Mouse (Mus musculus): ENCODE results near the gene Snx8. TPM values are rescaled to one million over a fixed set of nuclear protein-coding genes. Genes with fewer than 3 reads are reported as not detected.

The Snx8 gene
- polyA plus RNA-seq, 1 experiment = 136 TPM

GRCm38 (mm10) chr5:140387816-140388510 is 1.1 kb downstream of the Snx8 start:
- H3K4me1 ChIP-seq (ENCODE audit: control insufficient read depth, insufficient read depth, low read length) = peaks cover 62% of the 10 kb centered on the region
- no peak for TF ChIP-seq POLR2A (IDR thresholded peaks at IDR 0.05; ENCODE audit: borderline replicate concordance, low read depth, low read length)
- TF ChIP-seq CTCF (IDR thresholded peaks at IDR 0.05; ENCODE audit: low read depth, low read length) = no peak
- peak overlapping the region; percentile 91 for H3K4me3 ChIP-seq (ENCODE audit: insufficient read depth, low read length)
- peak overlapping the region; percentile 77 for H3K27ac ChIP-seq (ENCODE audit: insufficient read depth, low read depth, low read length)

- TF ChIP-seq CTCF (IDR thresholded peaks at IDR 0.05; ENCODE audit: low read depth, low read length) (no peak), POLR2A (IDR thresholded peaks at IDR 0.05; ENCODE audit: borderline replicate concordance, low read depth, low read length) (no peak)
- Histone ChIP-seq H3K4me1 (ENCODE audit: control insufficient read depth, insufficient read depth, low read length) (peaks cover 65% of the 10 kb centered on the region), H3K27ac (ENCODE audit: insufficient read depth, low read depth, low read length) (no peak overlapping the region), H3K4me3 (ENCODE audit: insufficient read depth, low read length) (peak overlapping the region; percentile 91)
Measured at GRCm38 (mm10) chr5:140387236-140387635, 1.8 kb downstream of the Snx8 start.

- TF ChIP-seq CTCF (IDR thresholded peaks at IDR 0.05; ENCODE audit: low read depth, low read length) (no peak), POLR2A (IDR thresholded peaks at IDR 0.05; ENCODE audit: borderline replicate concordance, low read depth, low read length) (no peak)
- no peak overlapping the region for H3K4me3 ChIP-seq (ENCODE audit: insufficient read depth, low read length)
- no peak overlapping the region for H3K27ac ChIP-seq (ENCODE audit: insufficient read depth, low read depth, low read length)
- peaks cover 62% of the 10 kb centered on the region for H3K4me1 ChIP-seq (ENCODE audit: control insufficient read depth, insufficient read depth, low read length)
Measured at GRCm38 (mm10) chr5:140384462-140384861, 4.6 kb downstream of the Snx8 start.

- H3K4me3 ChIP-seq (ENCODE audit: insufficient read depth, low read length) = no peak overlapping the region
- H3K4me1 ChIP-seq (ENCODE audit: control insufficient read depth, insufficient read depth, low read length) = peaks cover 65% of the 10 kb centered on the region
- no peak for TF ChIP-seq POLR2A (IDR thresholded peaks at IDR 0.05; ENCODE audit: borderline replicate concordance, low read depth, low read length)
- TF ChIP-seq CTCF (IDR thresholded peaks at IDR 0.05; ENCODE audit: low read depth, low read length) = no peak
- H3K27ac ChIP-seq (ENCODE audit: insufficient read depth, low read depth, low read length) = no peak overlapping the region; the same call in 1 of the 2 replicates
Measured at GRCm38 (mm10) chr5:140383559-140383958, 5.5 kb downstream of the Snx8 start.

GRCm38 (mm10) chr5:140382688-140383087 is 6.4 kb downstream of the Snx8 start:
- Histone ChIP-seq H3K4me1 (ENCODE audit: control insufficient read depth, insufficient read depth, low read length) (peaks cover 74% of the 10 kb centered on the region), H3K4me3 (ENCODE audit: insufficient read depth, low read length) (peak overlapping the region; percentile 11; the same call in 1 of the 2 replicates), H3K27ac (ENCODE audit: insufficient read depth, low read depth, low read length) (peak overlapping the region; percentile 54)
- TF ChIP-seq CTCF (IDR thresholded peaks at IDR 0.05; ENCODE audit: low read depth, low read length) = no peak
- no peak for TF ChIP-seq POLR2A (IDR thresholded peaks at IDR 0.05; ENCODE audit: borderline replicate concordance, low read depth, low read length)

GRCm38 (mm10) chr5:140381156-140381555 is 7.9 kb downstream of the Snx8 start:
- H3K27ac ChIP-seq (ENCODE audit: insufficient read depth, low read depth, low read length) = peak overlapping the region; percentile 54
- no peak overlapping the region for H3K4me3 ChIP-seq (ENCODE audit: insufficient read depth, low read length)
- TF ChIP-seq CTCF (IDR thresholded peaks at IDR 0.05; ENCODE audit: low read depth, low read length) (no peak), POLR2A (IDR thresholded peaks at IDR 0.05; ENCODE audit: borderline replicate concordance, low read depth, low read length) (no peak)
- peaks cover 67% of the 10 kb centered on the region for H3K4me1 ChIP-seq (ENCODE audit: control insufficient read depth, insufficient read depth, low read length)

- H3K27ac ChIP-seq (ENCODE audit: insufficient read depth, low read depth, low read length) = peak overlapping the region; percentile 83
- peaks cover 62% of the 10 kb centered on the region for H3K4me1 ChIP-seq (ENCODE audit: control insufficient read depth, insufficient read depth, low read length)
- no peak for TF ChIP-seq CTCF (IDR thresholded peaks at IDR 0.05; ENCODE audit: low read depth, low read length)
- peak overlapping the region; percentile 17; the same call in 1 of the 2 replicates for H3K4me3 ChIP-seq (ENCODE audit: insufficient read depth, low read length)
Measured at GRCm38 (mm10) chr5:140379299-140379698, 9.8 kb downstream of the Snx8 start.

GRCm38 (mm10) chr5:140378121-140378853 is 10.8 kb downstream of the Snx8 start:
- Histone ChIP-seq H3K27ac (ENCODE audit: insufficient read depth, low read depth, low read length) (peak overlapping the region; percentile 39), H3K4me3 (ENCODE audit: insufficient read depth, low read length) (no peak overlapping the region), H3K4me1 (ENCODE audit: control insufficient read depth, insufficient read depth, low read length) (peaks cover 59% of the 10 kb centered on the region)
- TF ChIP-seq POLR2A (IDR thresholded peaks at IDR 0.05; ENCODE audit: borderline replicate concordance, low read depth, low read length) (no peak), CTCF (IDR thresholded peaks at IDR 0.05; ENCODE audit: low read depth, low read length) (no peak)

GRCm38 (mm10) chr5:140375249-140375829 is 13.7 kb downstream of the Snx8 start:
- TF ChIP-seq POLR2A (IDR thresholded peaks at IDR 0.05; ENCODE audit: borderline replicate concordance, low read depth, low read length) = no peak
- TF ChIP-seq CTCF (IDR thresholded peaks at IDR 0.05; ENCODE audit: low read depth, low read length) = no peak
- Histone ChIP-seq H3K4me3 (ENCODE audit: insufficient read depth, low read length) (no peak overlapping the region), H3K4me1 (ENCODE audit: control insufficient read depth, insufficient read depth, low read length) (peaks cover 60% of the 10 kb centered on the region), H3K27ac (ENCODE audit: insufficient read depth, low read depth, low read length) (no peak overlapping the region)

- Histone ChIP-seq H3K4me3 (ENCODE audit: insufficient read depth, low read length) (no peak overlapping the region), H3K27ac (ENCODE audit: insufficient read depth, low read depth, low read length) (no peak overlapping the region), H3K4me1 (ENCODE audit: control insufficient read depth, insufficient read depth, low read length) (peaks cover 64% of the 10 kb centered on the region)
- TF ChIP-seq CTCF (IDR thresholded peaks at IDR 0.05; ENCODE audit: low read depth, low read length) (no peak), POLR2A (IDR thresholded peaks at IDR 0.05; ENCODE audit: borderline replicate concordance, low read depth, low read length) (no peak)
Measured at GRCm38 (mm10) chr5:140374226-140374625, 14.8 kb downstream of the Snx8 start.

Measured in bone marrow macrophage, adult 2 months (primary cell).